Mouse (Mus musculus) hindbrain, embryonic 11.5 days (tissue): ENCODE results near the gene Tuba8. TPM values are rescaled to one million over a fixed set of nuclear protein-coding genes. Genes with fewer than 3 reads are reported as not detected.

Experiments used
- ATAC-seq: fragments of 200-750 bp; cut with Nextera tagmentation; 2 replicates; pipeline ENCODE4 v1.8.0; 2017; ENCODE audit warnings: mild to moderate bottlenecking, moderate TSS enrichment, moderate library complexity; ENCODE audit not compliant: low FRiP score
- DNase-seq: peaks from one replicate; pipeline ENCODE4 v3.0.0-alpha.2; 2015; ENCODE audit warnings: low spot score
- H3K27ac ChIP-seq: fragments of 300-500 bp; sonication (generic); 2 replicates; pipeline ENCODE4 v1.5.1; 2014; ENCODE audit warnings: mild to moderate bottlenecking, low read depth, low read length
- H3K27me3 ChIP-seq: fragments of 300-500 bp; sonication (generic); 2 replicates; pipeline ENCODE4 v1.6.1; 2014; ENCODE audit warnings: mild to moderate bottlenecking, low read length, moderate library complexity, mixed read lengths; ENCODE audit not compliant: control insufficient read depth, insufficient read depth
- H3K36me3 ChIP-seq: fragments of 300-500 bp; sonication (generic); 2 replicates; pipeline ENCODE4 v1.6.1; 2014; ENCODE audit warnings: mild to moderate bottlenecking, low read length, moderate library complexity, mixed read lengths; ENCODE audit not compliant: control insufficient read depth, insufficient read depth
- H3K4me1 ChIP-seq: fragments of 300-500 bp; sonication (generic); replicated peaks from 2 replicates; pipeline ENCODE4 v1.6.1; 2014; ENCODE audit warnings: low read length, mixed read lengths; ENCODE audit not compliant: control insufficient read depth, insufficient read depth
- H3K4me2 ChIP-seq: fragments of 300-500 bp; sonication (generic); replicated peaks from 2 replicates; pipeline ENCODE4 v1.6.1; 2014; ENCODE audit warnings: mild to moderate bottlenecking, low read depth, low read length
- H3K4me3 ChIP-seq: fragments of 300-500 bp; sonication (generic); 2 replicates; pipeline ENCODE4 v1.5.1; 2014; ENCODE audit warnings: low read depth, low read length
- H3K9ac ChIP-seq: fragments of 300-500 bp; sonication (generic); 2 replicates; pipeline ENCODE4 v1.6.1; 2014; ENCODE audit warnings: low read depth, low read length
- H3K9me3 ChIP-seq: fragments of 300-500 bp; sonication (generic); 2 replicates; pipeline ENCODE4 v1.6.1; 2016; ENCODE audit warnings: low read length; ENCODE audit not compliant: control insufficient read depth
- WGBS: fragments of 180-500 bp; shearing (Covaris S2); extraction: QIAGEN DNeasy Blood & Tissue Kit; methylation state at CpG from one replicate; pipeline ENCODE4 v1.1.7; 2014; 5-methylcytosine and 5-hydroxymethylcytosine counted together
- polyA plus RNA-seq: library from polyadenylated mRNA; unstranded; fragments of >200 nt; fragmentation: Nextera tagmentation; extraction: Ambion mirVana; gene quantifications from 2 replicates; pipeline ENCODE4 v1.2.1, GENCODE M21; 2014

Tuba8 gene
- polyA plus RNA-seq, 1 experiment from 2014 or later: 0.54 TPM

GRCm38 (mm10) chr6:121176731-121177098 is 33.8 kb upstream of the Tuba8 start:
- H3K36me3 ChIP-seq: no peaks in the 10 kb centered on the region
- H3K4me1 ChIP-seq: peaks cover 2% of the 10 kb centered on the region; the same call in 1 of the 2 replicates
- no peak overlapping the region for H3K27ac ChIP-seq
- H3K9ac ChIP-seq: no peak overlapping the region
- no peak overlapping the region for H3K4me2 ChIP-seq
- H3K4me3 ChIP-seq: no peak overlapping the region
- no peaks in the 10 kb centered on the region for H3K9me3 ChIP-seq
- 82% methylated on average over 4 of the region's 4 CpGs for WGBS
- no peaks in the 10 kb centered on the region for H3K27me3 ChIP-seq
- ATAC-seq (no peak), DNase-seq (no peak)

DNA sequence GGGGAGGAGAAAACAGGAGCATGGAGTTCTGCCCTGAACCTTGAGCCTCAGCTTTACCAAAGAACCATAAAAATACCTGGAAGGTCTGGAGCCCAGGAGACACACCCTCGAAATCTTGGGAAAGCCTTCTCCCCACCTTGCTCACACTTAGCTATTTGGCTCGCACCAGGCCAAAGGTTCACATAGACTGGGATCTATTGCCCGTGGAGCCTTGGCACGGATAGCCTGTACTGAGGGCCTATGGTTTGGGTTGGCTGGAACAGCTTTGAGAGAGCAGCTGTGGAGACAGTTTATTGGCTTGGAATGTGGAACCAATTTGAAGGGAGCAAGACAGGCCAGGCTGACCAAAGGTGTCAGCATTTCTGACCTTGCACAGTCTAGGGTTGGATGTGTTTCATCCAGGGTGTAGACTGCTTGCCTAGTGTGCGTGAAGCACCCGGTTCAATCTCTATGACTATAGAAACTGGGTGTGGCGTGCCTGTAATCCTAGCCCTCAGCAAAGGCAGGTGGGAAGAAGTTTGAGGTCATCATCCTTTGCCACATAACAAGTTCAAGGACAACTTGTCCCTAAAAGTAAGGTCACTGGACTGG is 33.3 kb upstream of the Tuba8 start:
- WGBS: 93% methylated on average over 7 of the region's 7 CpGs
- DNase-seq (no peak), ATAC-seq (no peak)
- no peaks in the 10 kb centered on the region for H3K27me3 ChIP-seq
- H3K4me3 ChIP-seq: no peak overlapping the region
- no peak overlapping the region for H3K4me2 ChIP-seq
- no peak overlapping the region for H3K9ac ChIP-seq
- peaks cover 2% of the 10 kb centered on the region; the same call in 1 of the 2 replicates for H3K4me1 ChIP-seq
- H3K27ac ChIP-seq: no peak overlapping the region
- H3K36me3 ChIP-seq: no peaks in the 10 kb centered on the region
- H3K9me3 ChIP-seq: no peaks in the 10 kb centered on the region

DNA sequence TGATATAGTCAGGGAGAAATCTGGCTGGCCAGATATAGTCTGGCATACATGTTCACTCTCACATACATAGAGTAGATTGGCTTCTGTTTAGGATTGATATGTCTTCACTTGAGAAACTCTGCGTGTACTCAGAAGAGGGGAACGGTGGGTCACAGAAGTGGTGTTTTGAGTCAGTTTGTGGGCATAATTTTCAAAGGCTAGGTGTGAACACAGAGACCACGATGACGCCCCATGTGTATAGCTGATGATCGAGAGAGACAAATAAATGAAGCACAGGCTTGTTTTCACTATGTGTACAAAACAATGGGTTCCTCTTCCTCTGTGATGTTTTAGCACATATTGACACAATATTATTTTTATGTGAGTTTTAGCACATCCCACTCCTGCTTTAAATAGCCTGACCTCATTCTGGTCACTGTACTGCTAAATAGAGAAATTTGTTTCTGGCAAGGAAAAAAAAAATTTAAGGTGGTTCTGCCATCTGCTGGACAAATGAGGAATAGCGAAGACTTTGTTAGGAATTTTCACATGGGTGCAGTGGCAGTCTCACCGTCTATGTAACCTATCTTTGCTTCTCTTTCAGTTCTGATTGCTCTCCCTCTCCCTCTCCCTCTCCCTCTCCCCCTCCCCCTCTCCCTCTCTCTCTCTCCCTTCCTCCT is 31.7 kb upstream of the Tuba8 start:
- Histone ChIP-seq H3K9me3 (no peaks in the 10 kb centered on the region), H3K27me3 (no peaks in the 10 kb centered on the region), H3K27ac (no peak overlapping the region), H3K4me1 (peaks cover 2% of the 10 kb centered on the region; the same call in 1 of the 2 replicates), H3K36me3 (no peaks in the 10 kb centered on the region), H3K4me2 (no peak overlapping the region), H3K9ac (no peak overlapping the region), H3K4me3 (no peak overlapping the region)
- WGBS: 62% methylated on average over 7 of the region's 7 CpGs
- DNase-seq (peak; percentile 83), ATAC-seq (no peak)

DNA sequence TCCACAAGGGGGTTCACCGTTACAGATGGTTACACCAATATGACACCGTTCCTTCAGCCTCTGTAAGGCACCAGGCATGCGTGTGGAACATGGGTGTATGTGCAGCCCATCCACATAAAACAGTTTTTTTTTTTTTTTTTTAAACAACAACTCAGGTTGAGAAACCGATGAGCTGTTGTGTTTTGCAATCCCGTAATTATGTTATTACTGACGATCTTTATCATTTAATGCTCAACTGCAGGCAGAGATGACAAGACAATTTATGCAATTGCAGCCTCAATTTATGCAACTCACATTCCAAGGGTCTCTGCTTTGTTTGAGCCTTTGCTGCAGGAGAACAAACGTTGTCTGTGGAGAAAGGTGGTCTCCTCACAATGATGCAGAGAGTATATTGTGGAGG is 30.6 kb upstream of the Tuba8 start:
- Histone ChIP-seq H3K9me3 (no peaks in the 10 kb centered on the region), H3K9ac (no peak overlapping the region), H3K27ac (no peak overlapping the region), H3K4me3 (no peak overlapping the region), H3K27me3 (no peaks in the 10 kb centered on the region), H3K4me1 (peaks cover 2% of the 10 kb centered on the region; the same call in 1 of the 2 replicates), H3K4me2 (no peak overlapping the region), H3K36me3 (no peaks in the 10 kb centered on the region)
- ATAC-seq (no peak), DNase-seq (no peak)
- 76% methylated on average over 7 of the region's 7 CpGs for WGBS

- Histone ChIP-seq H3K27ac (peak within 1 kb of the TSS; percentile 53; the same call in 1 of the 2 replicates), H3K4me1 (no peaks in the 10 kb centered on the region; the same call in 1 of the 2 replicates), H3K9ac (peak within 1 kb of the TSS; percentile 54), H3K9me3 (no peaks in the 10 kb centered on the region), H3K4me2 (peak within 1 kb of the TSS; percentile 93), H3K36me3 (no peaks in the 10 kb centered on the region), H3K4me3 (peak within 1 kb of the TSS; percentile 53), H3K27me3 (no peaks in the 10 kb centered on the region)
- WGBS: 1% methylated on average over 32 of the region's 32 CpGs
- ATAC-seq (peak; percentile 91), DNase-seq (peak; percentile 98)
Measured at GRCm38 (mm10) chr6:121183414-121184173, 26.9 kb upstream of the Tuba8 start, which contains the start of gene Pex26. Gene Pex26 (plus strand): TSS chr6:121183667.

GRCm38 (mm10) chr6:121184198-121185140 is 26.0 kb upstream of the Tuba8 start:
- DNase-seq: peak; percentile 57
- peak; percentile 75 for ATAC-seq
- Histone ChIP-seq H3K9me3 (no peaks in the 10 kb centered on the region), H3K4me3 (peak overlapping the region; percentile 53), H3K4me1 (no peaks in the 10 kb centered on the region; the same call in 1 of the 2 replicates), H3K36me3 (no peaks in the 10 kb centered on the region), H3K27ac (no peak overlapping the region), H3K9ac (peak overlapping the region; percentile 54), H3K4me2 (peak overlapping the region; percentile 93), H3K27me3 (no peaks in the 10 kb centered on the region)
- WGBS: 4% methylated on average over 35 of the region's 35 CpGs

- no peak overlapping the region for H3K27ac ChIP-seq
- H3K4me2 ChIP-seq: peak overlapping the region; percentile 93; the same call in 1 of the 2 replicates
- DNase-seq (no peak), ATAC-seq (no peak)
- H3K4me1 ChIP-seq: no peaks in the 10 kb centered on the region; the same call in 1 of the 2 replicates
- no peaks in the 10 kb centered on the region for H3K27me3 ChIP-seq
- no peaks in the 10 kb centered on the region for H3K36me3 ChIP-seq
- H3K4me3 ChIP-seq: no peak overlapping the region
- no peaks in the 10 kb centered on the region for H3K9me3 ChIP-seq
- H3K9ac ChIP-seq: no peak overlapping the region
- WGBS: 91% methylated on average over 8 of the region's 8 CpGs
Measured at GRCm38 (mm10) chr6:121185232-121185631, 25.3 kb upstream of the Tuba8 start.
